Mouse (Mus musculus) liver, postnatal 0 days (tissue): ENCODE results near the gene Nos2. TPM values are rescaled to one million over a fixed set of nuclear protein-coding genes. Genes with fewer than 3 reads are reported as not detected.

Experiments
- ATAC-seq: fragments of 200-750 bp; cut with Nextera tagmentation; 2 replicates; pipeline ENCODE4 v1.8.0; 2017; ENCODE audit warnings: mild to moderate bottlenecking, moderate library complexity
- DNase-seq: peaks from one replicate; pipeline ENCODE4 v3.0.0-alpha.2; 2016
- H3K27ac ChIP-seq: fragments of 300-500 bp; sonication (generic); 2 replicates; pipeline ENCODE4 v1.5.1; 2014; ENCODE audit warnings: antibody characterized with exemption, moderate library complexity, mild to moderate bottlenecking, low read depth
- H3K27me3 ChIP-seq: fragments of 300-500 bp; sonication (generic); 2 replicates; pipeline ENCODE4 v1.6.1; 2014; ENCODE audit warnings: low read length, control low read depth, mixed read lengths; ENCODE audit not compliant: insufficient read depth
- H3K36me3 ChIP-seq: fragments of 300-500 bp; sonication (generic); replicated peaks from 2 replicates; pipeline ENCODE4 v1.6.1; 2014; ENCODE audit warnings: mild to moderate bottlenecking, control low read depth, low read length, moderate library complexity, mixed read lengths; ENCODE audit not compliant: insufficient read depth
- H3K4me1 ChIP-seq: fragments of 300-500 bp; sonication (generic); 2 replicates; pipeline ENCODE4 v1.6.1; 2014; ENCODE audit warnings: antibody characterized with exemption, mild to moderate bottlenecking, control low read depth; ENCODE audit not compliant: insufficient read depth
- H3K4me2 ChIP-seq: fragments of 300-500 bp; sonication (generic); 2 replicates; pipeline ENCODE4 v1.6.1; 2014; ENCODE audit warnings: low read depth, mild to moderate bottlenecking, low read length, moderate library complexity, mixed read lengths
- H3K4me3 ChIP-seq: fragments of 300-500 bp; sonication (generic); 2 replicates; pipeline ENCODE4 v1.5.1; 2014; ENCODE audit warnings: low read depth, low read length
- H3K9ac ChIP-seq: fragments of 300-500 bp; sonication (generic); replicated peaks from 2 replicates; pipeline ENCODE4 v1.6.1; 2014; ENCODE audit warnings: mild to moderate bottlenecking, moderate library complexity
- H3K9me3 ChIP-seq: fragments of 300-500 bp; sonication (generic); 2 replicates; pipeline ENCODE4 v1.6.1; 2016; ENCODE audit warnings: mild to moderate bottlenecking, control low read depth, low read length, mixed read lengths
- CTCF ChIP-seq: sonication (generic); IDR thresholded peaks from 2 replicates; pipeline ENCODE4 v1.5.1; 2016; ENCODE audit warnings: antibody characterized with exemption, low read depth
- EP300 ChIP-seq: IDR thresholded peaks from 2 replicates; pipeline ENCODE4 v1.6.1; 2016; ENCODE audit warnings: antibody characterized with exemption, low read depth, mild to moderate bottlenecking
- WGBS: fragments of 180-500 bp; shearing (Covaris S2); extraction: QIAGEN DNeasy Blood & Tissue Kit; methylation state at CpG from one replicate; pipeline ENCODE4 v1.1.7; 2014; ENCODE audit not compliant: insufficient replicate concordance; 5-methylcytosine and 5-hydroxymethylcytosine counted together
- polyA plus RNA-seq: library from polyadenylated mRNA; unstranded; fragments of >200 nt; fragmentation: Nextera tagmentation; extraction: Ambion mirVana; gene quantifications from 2 replicates; pipeline ENCODE4 v1.2.1, GENCODE M21; 2015

The Nos2 gene
- polyA plus RNA-seq, 1 experiment from 2014 or later, result not detected

- no peaks in the 10 kb centered on the region for H3K9me3 ChIP-seq
- DNase-seq (peak; percentile 47), ATAC-seq (peak; percentile 74)
- H3K27ac ChIP-seq, result no peak overlapping the region
- no peak for TF ChIP-seq CTCF
- TF ChIP-seq EP300, result no peak
- H3K36me3 ChIP-seq, result peaks cover 96% of the 10 kb centered on the region
- WGBS, result 67% methylated on average over 17 of the region's 17 CpGs
- no peak overlapping the region for H3K4me2 ChIP-seq
- no peak overlapping the region for H3K9ac ChIP-seq
- H3K4me3 ChIP-seq, result no peak overlapping the region
- no peaks in the 10 kb centered on the region for H3K27me3 ChIP-seq
- H3K4me1 ChIP-seq, result peaks cover 16% of the 10 kb centered on the region
Measured at GRCm38 (mm10) chr11:78973381-78974150, 53.0 kb downstream of the Nos2 start.

- H3K9ac ChIP-seq, result no peak overlapping the region
- H3K27me3 ChIP-seq, result no peaks in the 10 kb centered on the region
- no peak overlapping the region for H3K4me3 ChIP-seq
- no peaks in the 10 kb centered on the region for H3K9me3 ChIP-seq
- WGBS, result 90% methylated on average over 8 of the region's 8 CpGs
- TF ChIP-seq EP300, result no peak
- no peak for TF ChIP-seq CTCF
- DNase-seq (no peak), ATAC-seq (no peak)
- H3K36me3 ChIP-seq, result peaks cover 66% of the 10 kb centered on the region
- H3K4me1 ChIP-seq, result peaks cover 36% of the 10 kb centered on the region
- no peak overlapping the region for H3K4me2 ChIP-seq
- H3K27ac ChIP-seq, result 0 out of 2 replicates have a peak overlapping the region, but pooled peaks have one; percentile 19
Measured at GRCm38 (mm10) chr11:78976731-78977510, 56.3 kb downstream of the Nos2 start.

- peaks cover 51% of the 10 kb centered on the region for H3K36me3 ChIP-seq
- DNase-seq (no peak), ATAC-seq (no peak)
- no peaks in the 10 kb centered on the region for H3K27me3 ChIP-seq
- peaks cover 49% of the 10 kb centered on the region for H3K4me1 ChIP-seq
- 90% methylated on average over 12 of the region's 12 CpGs for WGBS
- H3K9me3 ChIP-seq, result no peaks in the 10 kb centered on the region
- H3K9ac ChIP-seq, result no peak overlapping the region
- 0 out of 2 replicates have a peak overlapping the region, but pooled peaks have one; percentile 18 for H3K27ac ChIP-seq
- TF ChIP-seq EP300 (no peak), CTCF (no peak)
- H3K4me3 ChIP-seq, result no peak overlapping the region
- H3K4me2 ChIP-seq, result no peak overlapping the region
Measured at GRCm38 (mm10) chr11:78978176-78979019, 57.8 kb downstream of the Nos2 start.

- H3K4me2 ChIP-seq, result peak overlapping the region; percentile 27
- WGBS, result 52% methylated on average over 4 of the region's 4 CpGs
- no peaks in the 10 kb centered on the region for H3K9me3 ChIP-seq
- H3K9ac ChIP-seq, result no peak overlapping the region; the same call in 1 of the 2 replicates
- H3K27me3 ChIP-seq, result no peaks in the 10 kb centered on the region
- H3K4me1 ChIP-seq, result peaks cover 46% of the 10 kb centered on the region
- ATAC-seq, result no peak
- no peak overlapping the region for H3K4me3 ChIP-seq
- peaks cover 33% of the 10 kb centered on the region for H3K36me3 ChIP-seq
- no peak for TF ChIP-seq CTCF
- TF ChIP-seq EP300, result peak; percentile 90
- H3K27ac ChIP-seq, result peak overlapping the region; percentile 79
- peak; percentile 16 for DNase-seq
Measured at GRCm38 (mm10) chr11:78980083-78980634, 59.6 kb downstream of the Nos2 start.

GRCm38 (mm10) chr11:78982042-78982441 is 61.5 kb downstream of the Nos2 start:
- no peak overlapping the region for H3K9ac ChIP-seq
- H3K4me3 ChIP-seq, result peak overlapping the region; percentile 69
- DNase-seq, result peak; percentile 75
- H3K27me3 ChIP-seq, result no peaks in the 10 kb centered on the region
- peak; percentile 85 for ATAC-seq
- TF ChIP-seq CTCF, result no peak
- peak; percentile 72 for TF ChIP-seq EP300
- H3K9me3 ChIP-seq, result no peaks in the 10 kb centered on the region
- peaks cover 15% of the 10 kb centered on the region for H3K36me3 ChIP-seq
- H3K4me2 ChIP-seq, result peak overlapping the region; percentile 73
- WGBS, result 30% methylated on average over 2 of the region's 2 CpGs
- peak overlapping the region; percentile 94 for H3K27ac ChIP-seq
- H3K4me1 ChIP-seq, result peaks cover 49% of the 10 kb centered on the region
